Mouse (Mus musculus): ENCODE results near the gene Hist1h4d. TPM values are rescaled to one million over a fixed set of nuclear protein-coding genes. Genes with fewer than 3 reads are reported as not detected.

Gene Hist1h4d
- polyA plus RNA-seq, 1 experiment from 2014 or later = 126 TPM

DNA sequence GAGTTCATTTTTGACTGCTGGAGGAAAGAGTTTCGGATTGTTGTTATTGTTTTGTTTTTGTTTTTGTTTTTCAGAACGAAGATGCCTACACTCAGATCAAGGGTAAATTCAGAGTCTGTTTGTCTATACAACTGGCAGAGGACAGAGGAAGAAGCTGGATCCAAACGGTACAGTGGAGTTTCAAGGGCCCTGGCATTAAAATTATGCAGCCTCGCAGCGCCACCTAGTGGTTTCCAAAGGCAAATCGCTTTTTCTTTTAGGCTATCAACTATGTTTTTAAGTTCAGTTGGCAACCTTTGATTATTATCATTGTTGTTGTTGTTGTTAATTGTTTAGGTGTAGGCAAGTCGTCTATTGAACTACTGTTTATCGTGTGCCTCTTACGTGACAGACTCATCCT is 16.6 kb downstream of the Hist1h4d start:
- peak overlapping the region; percentile 51 for H3K27ac ChIP-seq (ENCODE audit: low read length)
- 5% methylated on average over 9 of the region's 9 CpGs for WGBS (ENCODE audit: insufficient replicate concordance)
- H3K4me2 ChIP-seq (ENCODE audit: low read depth, low read length) = 0 out of 2 replicates have a peak overlapping the region, but pooled peaks have one; percentile 14

DNA sequence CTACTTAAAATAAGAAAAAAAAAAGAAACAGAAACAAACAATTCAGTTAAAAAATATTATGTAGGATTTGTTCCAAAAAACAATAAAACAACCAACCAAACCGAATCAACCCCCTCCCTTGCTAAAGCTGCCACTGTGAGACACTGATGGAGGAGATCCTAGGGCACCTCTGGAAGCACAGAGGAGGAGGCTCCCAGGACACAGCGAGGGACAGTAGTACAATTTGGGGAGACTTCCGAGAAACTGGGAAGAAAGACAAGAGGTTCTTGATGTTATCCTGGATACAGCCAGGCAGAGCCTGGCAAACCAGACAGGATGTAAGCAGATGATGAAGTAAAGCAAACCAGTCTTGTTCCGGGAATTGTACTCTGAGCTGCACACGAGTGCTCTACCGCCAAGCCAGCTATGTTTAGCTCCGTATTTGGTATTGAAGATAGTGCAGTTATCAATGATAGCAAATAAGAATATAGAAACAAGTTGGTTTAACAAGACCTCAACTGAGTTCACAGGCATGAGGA is 21.8 kb downstream of the Hist1h4d start:
- no peaks in the 10 kb centered on the region for H3K9me3 ChIP-seq (replicated peaks; ENCODE audit: control insufficient read depth, low read length)
- no peak overlapping the region for H3K4me3 ChIP-seq (ENCODE audit: low read depth, low read length)
- 40% methylated on average over 7 of the region's 7 CpGs for WGBS (ENCODE audit: insufficient replicate concordance)
- no peak overlapping the region for H3K27ac ChIP-seq (ENCODE audit: low read length)
- no peak overlapping the region for H3K4me2 ChIP-seq (ENCODE audit: low read depth, low read length)
- H3K36me3 ChIP-seq (ENCODE audit: control insufficient read depth, insufficient read depth) = no peaks in the 10 kb centered on the region
- H3K27me3 ChIP-seq (ENCODE audit: control insufficient read depth, insufficient read depth, low read depth, low read length) = no peaks in the 10 kb centered on the region
- no peak for ATAC-seq (ENCODE audit: low read depth)
- H3K4me1 ChIP-seq (ENCODE audit: control insufficient read depth, low read depth, low read length) = peaks cover 4% of the 10 kb centered on the region
- H3K9ac ChIP-seq (ENCODE audit: low read depth, low read length) = peak overlapping the region; percentile 33; the same call in 1 of the 2 replicates

More for the DNA sequence above, 16.6 kb downstream of the Hist1h4d start:
- Histone ChIP-seq H3K27me3 (ENCODE audit: control insufficient read depth, insufficient read depth, low read depth, low read length) (no peaks in the 10 kb centered on the region), H3K9me3 (replicated peaks; ENCODE audit: control insufficient read depth, low read length) (no peaks in the 10 kb centered on the region), H3K36me3 (ENCODE audit: control insufficient read depth, insufficient read depth) (no peaks in the 10 kb centered on the region), H3K4me3 (ENCODE audit: low read depth, low read length) (no peak overlapping the region), H3K4me1 (ENCODE audit: control insufficient read depth, low read depth, low read length) (peaks cover 38% of the 10 kb centered on the region), H3K9ac (ENCODE audit: low read depth, low read length) (peak overlapping the region; percentile 30; the same call in 1 of the 2 replicates)
- no peak for ATAC-seq (ENCODE audit: low read depth)

DNA sequence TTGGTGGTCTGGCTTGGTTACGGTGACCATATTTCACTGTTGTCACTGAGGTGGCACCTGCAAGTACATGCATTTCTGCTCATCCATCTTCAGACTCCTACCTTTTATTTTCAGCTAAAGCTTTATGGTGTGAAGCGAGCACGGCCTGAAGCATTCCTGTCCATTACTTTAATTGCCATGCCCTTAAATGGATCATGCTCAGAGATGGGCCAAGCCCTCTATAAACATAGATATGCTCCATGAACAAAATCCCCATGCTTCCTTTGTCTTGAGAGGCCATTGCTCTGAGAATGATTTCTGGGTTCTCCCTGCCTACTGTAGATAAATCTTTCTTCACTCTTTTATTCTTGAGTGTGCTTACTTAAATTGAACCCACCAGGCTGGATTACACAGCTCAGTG is 23.1 kb downstream of the Hist1h4d start:
- Histone ChIP-seq H3K4me3 (ENCODE audit: low read depth, low read length) (no peak overlapping the region), H3K27me3 (ENCODE audit: control insufficient read depth, insufficient read depth, low read depth, low read length) (no peaks in the 10 kb centered on the region), H3K4me1 (ENCODE audit: control insufficient read depth, low read depth, low read length) (peaks cover 16% of the 10 kb centered on the region), H3K27ac (ENCODE audit: low read length) (no peak overlapping the region), H3K9ac (ENCODE audit: low read depth, low read length) (no peak overlapping the region), H3K9me3 (replicated peaks; ENCODE audit: control insufficient read depth, low read length) (no peaks in the 10 kb centered on the region), H3K4me2 (ENCODE audit: low read depth, low read length) (no peak overlapping the region), H3K36me3 (ENCODE audit: control insufficient read depth, insufficient read depth) (no peaks in the 10 kb centered on the region)
- WGBS (ENCODE audit: insufficient replicate concordance) = 80% methylated on average over 3 of the region's 3 CpGs
- ATAC-seq (ENCODE audit: low read depth) = no peak

DNA sequence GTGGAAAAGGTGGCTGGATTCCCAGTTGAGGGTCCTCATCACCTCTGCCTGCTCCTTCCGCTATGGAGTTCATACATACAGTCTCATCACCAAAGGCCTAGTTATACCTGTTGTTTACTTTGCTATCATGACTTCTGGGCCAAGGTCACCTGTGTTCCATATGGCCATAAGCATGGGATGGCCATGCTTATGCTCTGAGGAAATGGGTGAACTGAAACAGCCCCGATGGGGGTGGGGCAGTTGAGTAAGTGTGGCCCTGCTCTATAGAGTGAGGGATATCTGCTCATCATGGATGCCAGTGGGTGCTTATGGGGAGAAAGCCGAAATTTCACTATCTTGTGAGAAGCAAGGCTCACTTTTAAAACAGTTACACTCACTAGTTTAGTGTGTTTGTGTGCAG is 23.7 kb downstream of the Hist1h4d start:
- H3K27me3 ChIP-seq (ENCODE audit: control insufficient read depth, insufficient read depth, low read depth, low read length) = no peaks in the 10 kb centered on the region
- no peak overlapping the region for H3K4me2 ChIP-seq (ENCODE audit: low read depth, low read length)
- no peak overlapping the region for H3K9ac ChIP-seq (ENCODE audit: low read depth, low read length)
- 80% methylated on average over 3 of the region's 3 CpGs for WGBS (ENCODE audit: insufficient replicate concordance)
- H3K4me1 ChIP-seq (ENCODE audit: control insufficient read depth, low read depth, low read length) = peaks cover 22% of the 10 kb centered on the region
- H3K4me3 ChIP-seq (ENCODE audit: low read depth, low read length) = no peak overlapping the region
- H3K9me3 ChIP-seq (replicated peaks; ENCODE audit: control insufficient read depth, low read length) = no peaks in the 10 kb centered on the region
- no peaks in the 10 kb centered on the region for H3K36me3 ChIP-seq (ENCODE audit: control insufficient read depth, insufficient read depth)
- ATAC-seq (ENCODE audit: low read depth) = no peak
- H3K27ac ChIP-seq (ENCODE audit: low read length) = no peak overlapping the region

DNA sequence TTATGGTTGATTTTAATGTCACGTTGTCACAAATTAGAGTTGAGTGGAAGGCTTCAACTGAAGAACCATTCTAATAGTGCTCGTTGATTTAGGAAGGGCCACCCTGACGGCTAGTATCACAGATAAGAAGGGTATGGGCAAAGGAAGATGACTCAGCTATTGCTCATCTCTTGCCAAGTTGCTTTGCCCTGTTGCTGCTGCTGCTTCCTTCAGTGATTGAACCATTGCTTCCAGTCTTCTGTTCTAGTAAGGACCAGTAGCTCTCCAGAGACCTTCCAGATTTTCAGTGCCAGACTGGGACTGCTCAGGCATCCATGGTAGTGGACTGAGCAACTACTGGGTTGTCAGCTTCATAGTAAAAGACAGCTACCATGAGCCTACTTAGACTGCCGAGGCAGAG is 27.8 kb downstream of the Hist1h4d start:
- peak overlapping the region; percentile 61 for H3K4me2 ChIP-seq (ENCODE audit: low read depth, low read length)
- ATAC-seq (ENCODE audit: low read depth) = peak; percentile 97
- H3K36me3 ChIP-seq (ENCODE audit: control insufficient read depth, insufficient read depth) = 0 out of 2 replicates have a peak, but pooled peaks cover 3% of the 10 kb centered on the region

DNA sequence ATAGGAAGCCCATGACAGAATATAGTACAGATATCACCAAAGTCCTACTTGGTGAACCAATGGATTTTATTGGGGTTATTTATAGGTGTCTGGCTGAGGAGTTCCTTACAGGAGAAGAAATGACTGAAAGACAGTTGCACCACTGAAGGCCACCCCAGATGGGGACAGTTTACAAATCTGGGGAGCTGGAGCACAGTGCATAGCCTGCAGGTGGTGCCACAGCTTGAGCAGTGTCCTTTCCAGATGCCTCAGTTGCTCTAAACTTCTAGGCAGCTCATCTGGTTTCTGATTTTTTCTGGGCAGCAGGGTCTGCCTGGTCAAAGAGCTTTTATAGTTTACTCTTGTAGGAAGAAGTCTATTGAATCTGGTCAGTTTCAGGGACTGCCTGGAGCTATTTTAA is 28.4 kb downstream of the Hist1h4d start:
- Histone ChIP-seq H3K36me3 (ENCODE audit: control insufficient read depth, insufficient read depth) (0 out of 2 replicates have a peak, but pooled peaks cover 3% of the 10 kb centered on the region), H3K9me3 (replicated peaks; ENCODE audit: control insufficient read depth, low read length) (no peaks in the 10 kb centered on the region), H3K4me1 (ENCODE audit: control insufficient read depth, low read depth, low read length) (peaks cover 21% of the 10 kb centered on the region), H3K27me3 (ENCODE audit: control insufficient read depth, insufficient read depth, low read depth, low read length) (no peaks in the 10 kb centered on the region), H3K4me2 (ENCODE audit: low read depth, low read length) (peak overlapping the region; percentile 61; the same call in 1 of the 2 replicates), H3K9ac (ENCODE audit: low read depth, low read length) (peak overlapping the region; percentile 46), H3K4me3 (ENCODE audit: low read depth, low read length) (no peak overlapping the region), H3K27ac (ENCODE audit: low read length) (peak overlapping the region; percentile 93)
- ATAC-seq (ENCODE audit: low read depth) = no peak

More for the DNA sequence above, 27.8 kb downstream of the Hist1h4d start:
- Histone ChIP-seq H3K27ac (ENCODE audit: low read length) (peak overlapping the region; percentile 93), H3K4me3 (ENCODE audit: low read depth, low read length) (peak overlapping the region; percentile 34; the same call in 1 of the 2 replicates), H3K9ac (ENCODE audit: low read depth, low read length) (peak overlapping the region; percentile 58), H3K9me3 (replicated peaks; ENCODE audit: control insufficient read depth, low read length) (no peaks in the 10 kb centered on the region), H3K27me3 (ENCODE audit: control insufficient read depth, insufficient read depth, low read depth, low read length) (no peaks in the 10 kb centered on the region), H3K4me1 (ENCODE audit: control insufficient read depth, low read depth, low read length) (peaks cover 21% of the 10 kb centered on the region)
- WGBS (ENCODE audit: insufficient replicate concordance) = 27% methylated on average over 4 of the region's 4 CpGs

DNA sequence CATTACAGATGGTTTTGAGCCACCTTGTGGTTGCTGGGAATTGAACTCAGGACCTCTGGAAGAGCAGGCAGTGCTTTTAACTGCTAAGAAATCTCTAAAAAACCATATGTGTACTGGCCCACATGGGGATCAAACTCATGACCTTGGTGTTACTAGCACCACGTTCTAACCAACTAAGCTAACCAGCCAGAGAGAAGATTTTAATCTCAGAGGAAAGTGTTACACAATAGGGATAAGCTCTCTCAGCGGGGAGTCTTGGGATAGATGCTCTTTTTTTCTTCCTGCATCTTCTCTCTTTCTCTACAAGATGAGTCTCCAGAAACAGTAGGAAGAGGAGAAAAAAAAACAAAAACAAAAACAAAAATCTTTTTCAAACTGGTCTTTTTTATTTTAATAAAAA is 29.0 kb downstream of the Hist1h4d start:
- WGBS (ENCODE audit: insufficient replicate concordance) = 60% methylated on average over 2 of the region's 2 CpGs
- no peak for ATAC-seq (ENCODE audit: low read depth)
- H3K27me3 ChIP-seq (ENCODE audit: control insufficient read depth, insufficient read depth, low read depth, low read length) = no peaks in the 10 kb centered on the region
- H3K27ac ChIP-seq (ENCODE audit: low read length) = no peak overlapping the region
- peaks cover 21% of the 10 kb centered on the region for H3K4me1 ChIP-seq (ENCODE audit: control insufficient read depth, low read depth, low read length)
- no peaks in the 10 kb centered on the region for H3K9me3 ChIP-seq (replicated peaks; ENCODE audit: control insufficient read depth, low read length)
- H3K4me3 ChIP-seq (ENCODE audit: low read depth, low read length) = no peak overlapping the region
- 0 out of 2 replicates have a peak, but pooled peaks cover 3% of the 10 kb centered on the region for H3K36me3 ChIP-seq (ENCODE audit: control insufficient read depth, insufficient read depth)
- H3K9ac ChIP-seq (ENCODE audit: low read depth, low read length) = no peak overlapping the region
- H3K4me2 ChIP-seq (ENCODE audit: low read depth, low read length) = no peak overlapping the region

DNA sequence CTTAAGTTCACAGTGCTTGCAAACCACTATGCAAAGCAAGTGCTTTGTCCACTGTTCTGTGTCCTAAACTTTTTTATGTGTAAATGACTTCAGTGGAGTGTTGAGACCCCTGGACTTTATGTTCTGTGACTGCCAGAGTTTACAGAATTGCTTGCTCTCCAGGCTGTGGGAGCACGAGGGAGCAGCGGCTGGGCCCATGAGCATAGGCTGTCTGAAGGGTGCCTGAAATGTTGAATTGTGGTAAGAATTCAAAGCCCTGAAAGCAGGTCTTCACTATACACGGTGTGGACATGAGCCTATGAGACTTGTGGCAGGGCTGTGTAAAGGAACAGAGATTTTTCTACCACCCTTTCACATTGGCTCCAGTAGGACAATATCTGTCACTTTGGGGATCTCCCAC is 30.2 kb downstream of the Hist1h4d start:
- Histone ChIP-seq H3K9ac (ENCODE audit: low read depth, low read length) (no peak overlapping the region), H3K4me1 (ENCODE audit: control insufficient read depth, low read depth, low read length) (peaks cover 21% of the 10 kb centered on the region), H3K4me3 (ENCODE audit: low read depth, low read length) (no peak overlapping the region), H3K36me3 (ENCODE audit: control insufficient read depth, insufficient read depth) (0 out of 2 replicates have a peak, but pooled peaks cover 3% of the 10 kb centered on the region), H3K27ac (ENCODE audit: low read length) (0 out of 2 replicates have a peak overlapping the region, but pooled peaks have one; percentile 27), H3K9me3 (replicated peaks; ENCODE audit: control insufficient read depth, low read length) (no peaks in the 10 kb centered on the region), H3K4me2 (ENCODE audit: low read depth, low read length) (no peak overlapping the region), H3K27me3 (ENCODE audit: control insufficient read depth, insufficient read depth, low read depth, low read length) (no peaks in the 10 kb centered on the region)
- 87% methylated on average over 3 of the region's 3 CpGs for WGBS (ENCODE audit: insufficient replicate concordance)
- no peak for ATAC-seq (ENCODE audit: low read depth)

DNA sequence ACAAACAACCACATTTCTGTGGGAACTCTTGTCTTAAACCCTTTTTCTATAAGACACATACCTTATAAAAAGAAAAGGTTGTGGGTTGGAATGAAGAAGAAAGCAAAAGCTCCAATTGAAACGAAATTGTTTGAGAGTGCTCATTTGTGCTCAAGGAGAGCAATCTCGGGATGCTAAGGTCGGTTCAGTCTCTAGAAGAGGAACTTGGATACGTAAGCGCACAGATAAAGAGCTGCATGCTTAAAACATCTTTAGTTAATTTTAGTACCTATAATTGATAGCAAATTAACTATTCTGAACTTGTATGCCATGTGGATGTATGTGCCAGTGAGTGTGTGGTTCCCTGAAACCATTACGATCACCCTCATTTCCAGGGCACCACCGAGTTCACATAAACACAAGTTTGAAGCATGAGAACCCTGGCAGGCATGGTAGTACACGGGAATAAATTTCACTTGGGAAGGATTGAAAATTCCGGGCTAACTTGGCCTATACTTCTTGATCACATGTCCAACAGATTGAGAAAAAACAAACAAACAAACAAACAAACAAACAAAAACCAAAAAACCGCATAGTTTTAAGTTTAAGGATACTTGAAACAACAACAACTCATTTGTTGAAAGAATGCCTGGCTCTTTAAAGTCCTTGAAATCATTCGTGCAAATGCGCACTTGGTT is 38.8 kb downstream of the Hist1h4d start:
- 20% methylated on average over 12 of the region's 12 CpGs for WGBS (ENCODE audit: insufficient replicate concordance)
- ATAC-seq (ENCODE audit: low read depth) = no peak
- Histone ChIP-seq H3K36me3 (ENCODE audit: control insufficient read depth, insufficient read depth) (no peaks in the 10 kb centered on the region), H3K27me3 (ENCODE audit: control insufficient read depth, insufficient read depth, low read depth, low read length) (no peaks in the 10 kb centered on the region), H3K4me3 (ENCODE audit: low read depth, low read length) (peak overlapping the region; percentile 67), H3K4me2 (ENCODE audit: low read depth, low read length) (peak overlapping the region; percentile 91), H3K4me1 (ENCODE audit: control insufficient read depth, low read depth, low read length) (peaks cover 7% of the 10 kb centered on the region), H3K9me3 (replicated peaks; ENCODE audit: control insufficient read depth, low read length) (no peaks in the 10 kb centered on the region), H3K9ac (ENCODE audit: low read depth, low read length) (peak overlapping the region; percentile 80), H3K27ac (ENCODE audit: low read length) (peak overlapping the region; percentile 98)

Data from liver, embryonic 16.5 days (tissue).